Mouse (Mus musculus) adipocyte (in vitro differentiated cells): ENCODE data around the gene Pafah2.
"Not testable (repeated sequence)": the region's sequence is repeated elsewhere in the genome, so short reads cannot be mapped to it uniquely, and the experiment has no call there.

Experiments
- DNase-seq: peaks from one replicate; pipeline ENCODE4 v3.0.0-alpha.2; 2016; ENCODE audit warnings: low spot score

Pafah2 gene

GRCm38 (mm10) chr4:134373295-134373694 is 22.8 kb upstream of the Pafah2 start:
- DNase-seq = no peak

- DNase-seq = no peak
These were observed 21.8 kb upstream of the Pafah2 start for GRCm38 (mm10) chr4:134374306-134374705.

GRCm38 (mm10) chr4:134378089-134378615 is 18.0 kb upstream of the Pafah2 start:
- no peak for DNase-seq

DNA sequence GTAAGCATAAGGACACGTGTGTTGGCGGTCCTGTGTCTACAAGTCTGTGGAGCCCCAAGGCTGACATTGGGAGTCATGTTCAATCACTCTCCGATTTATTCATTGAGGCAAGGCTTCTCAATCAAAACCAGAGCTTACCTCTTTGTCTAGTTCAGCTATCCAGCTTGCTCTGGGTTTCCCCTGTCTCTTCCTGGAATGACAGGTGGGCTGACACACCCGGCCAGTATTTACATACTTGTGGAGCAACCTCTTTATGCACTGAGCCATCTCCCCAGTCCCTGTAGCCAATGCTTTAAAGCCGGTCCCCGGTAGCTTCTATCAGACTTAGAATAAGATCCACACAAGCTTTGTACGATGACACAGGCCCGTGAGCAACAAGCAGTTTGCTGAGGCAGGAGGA is 16.6 kb upstream of the Pafah2 start:
- no peak for DNase-seq

- DNase-seq = not testable (repeated sequence)
These were observed 12.4 kb upstream of the Pafah2 start, which contains the start of gene Extl1 for GRCm38 (mm10) chr4:134383750-134384149. Extl1 (minus strand) TSS chr4:134383850.

DNA sequence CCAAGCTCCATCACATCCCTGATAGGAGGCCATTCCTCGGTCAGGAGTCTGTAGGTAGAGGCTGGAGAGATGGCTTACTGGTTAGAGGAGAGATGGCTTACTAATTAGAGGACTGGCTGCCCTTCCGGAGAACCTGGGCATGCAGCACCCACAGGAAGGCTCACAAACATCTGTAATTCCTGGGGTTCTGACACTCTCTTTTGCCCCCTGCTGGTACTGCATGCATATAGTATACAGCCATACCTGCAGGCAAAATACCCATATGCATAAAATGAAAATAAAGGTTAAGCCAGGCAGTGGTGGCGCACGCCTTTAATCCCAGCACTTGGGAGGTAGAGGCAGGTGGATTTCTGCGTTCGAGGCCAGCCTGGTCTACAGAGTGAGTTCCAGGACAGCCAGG is 8.9 kb upstream of the Pafah2 start:
- no peak for DNase-seq

- peak; percentile 45 for DNase-seq
These were observed 7.7 kb upstream of the Pafah2 start for GRCm38 (mm10) chr4:134388397-134388796.

DNA sequence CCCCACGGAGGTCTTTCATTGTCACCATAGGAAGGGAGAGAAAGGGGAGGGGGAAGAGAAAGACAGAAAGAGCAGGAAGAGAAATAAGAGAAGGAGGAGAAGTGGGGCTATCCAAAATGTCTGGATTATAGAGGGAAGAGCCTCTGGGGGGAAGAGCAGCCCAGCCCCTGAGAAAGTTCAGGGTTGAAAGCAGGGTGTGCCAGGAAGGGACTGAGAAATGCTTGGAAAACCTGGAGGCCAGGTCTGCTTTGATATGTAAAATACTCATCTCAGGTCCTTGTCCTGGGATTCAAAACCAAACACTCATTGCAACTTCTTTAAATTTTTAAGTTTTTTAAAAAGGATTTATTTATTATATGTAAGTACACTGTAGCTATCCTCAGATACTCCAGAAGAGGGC is 4.5 kb upstream of the Pafah2 start:
- no peak for DNase-seq

GRCm38 (mm10) chr4:134392595-134392994 is 3.5 kb upstream of the Pafah2 start:
- DNase-seq = no peak

DNA sequence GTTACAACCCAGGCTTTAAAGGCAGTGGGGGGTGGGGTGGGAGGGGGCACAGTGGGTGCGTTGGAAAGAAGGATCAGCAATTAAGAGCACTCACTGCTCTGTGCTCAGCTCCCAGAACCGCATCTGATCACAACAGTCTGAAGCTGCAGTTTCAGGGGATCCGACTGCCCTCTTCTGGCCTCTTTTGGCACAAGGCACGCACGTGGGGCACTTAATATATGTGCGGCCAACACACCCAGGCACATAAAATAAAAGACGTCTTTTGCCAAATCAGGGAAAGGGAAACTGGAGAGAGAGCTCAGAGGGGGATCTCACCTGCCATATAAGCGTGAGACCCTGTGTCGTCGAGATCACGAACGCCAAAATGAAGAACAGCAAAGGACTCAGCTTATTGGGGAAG is 3.1 kb upstream of the Pafah2 start:
- DNase-seq = no peak

GRCm38 (mm10) chr4:134395142-134395541 is 978 bp upstream of the Pafah2 start:
- DNase-seq = no peak

GRCm38 (mm10) chr4:134397121-134397520 is 1.0 kb downstream of the Pafah2 start:
- DNase-seq = peak; percentile 55

- DNase-seq = no peak
These were observed 1.6 kb downstream of the Pafah2 start for GRCm38 (mm10) chr4:134397732-134398131.

GRCm38 (mm10) chr4:134400206-134400605 is 4.1 kb downstream of the Pafah2 start:
- no peak for DNase-seq

- DNase-seq = no peak
These were observed 5.1 kb downstream of the Pafah2 start for GRCm38 (mm10) chr4:134401181-134401661.

DNA sequence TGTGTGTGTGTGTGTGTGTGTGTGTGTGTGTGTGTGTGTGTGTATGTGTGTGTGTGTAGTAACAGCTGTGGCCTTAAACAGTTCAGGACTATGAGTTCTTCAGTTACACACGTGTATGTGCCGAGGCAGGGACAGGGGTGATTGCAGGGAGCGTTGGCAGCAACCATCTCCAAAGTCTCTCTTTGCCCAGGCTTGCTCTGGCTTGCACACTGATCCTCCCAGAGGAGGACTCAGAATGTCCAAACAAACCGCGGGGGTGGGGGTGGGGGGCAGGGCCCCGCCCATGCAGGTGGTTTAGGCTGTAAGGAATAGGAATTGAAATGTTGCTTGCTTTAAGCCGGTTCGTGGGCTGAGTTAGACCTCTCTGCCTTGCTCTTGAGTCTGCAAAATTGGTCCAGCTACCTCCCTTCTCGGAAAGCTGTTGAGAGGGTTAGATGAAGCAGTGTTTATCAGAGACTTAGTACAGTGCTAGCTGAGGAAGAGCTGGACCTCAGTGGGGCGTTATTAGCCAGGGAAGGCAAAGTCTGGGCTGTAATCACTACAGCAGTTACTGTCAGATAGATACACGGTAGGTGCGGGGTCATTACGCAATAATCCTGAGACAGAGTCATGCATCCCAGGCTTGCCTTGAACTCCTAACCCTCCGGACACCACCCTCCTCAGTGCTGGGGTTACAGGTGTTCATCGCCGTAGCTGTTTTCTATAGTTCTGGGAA is 5.9 kb downstream of the Pafah2 start:
- no peak for DNase-seq

DNA sequence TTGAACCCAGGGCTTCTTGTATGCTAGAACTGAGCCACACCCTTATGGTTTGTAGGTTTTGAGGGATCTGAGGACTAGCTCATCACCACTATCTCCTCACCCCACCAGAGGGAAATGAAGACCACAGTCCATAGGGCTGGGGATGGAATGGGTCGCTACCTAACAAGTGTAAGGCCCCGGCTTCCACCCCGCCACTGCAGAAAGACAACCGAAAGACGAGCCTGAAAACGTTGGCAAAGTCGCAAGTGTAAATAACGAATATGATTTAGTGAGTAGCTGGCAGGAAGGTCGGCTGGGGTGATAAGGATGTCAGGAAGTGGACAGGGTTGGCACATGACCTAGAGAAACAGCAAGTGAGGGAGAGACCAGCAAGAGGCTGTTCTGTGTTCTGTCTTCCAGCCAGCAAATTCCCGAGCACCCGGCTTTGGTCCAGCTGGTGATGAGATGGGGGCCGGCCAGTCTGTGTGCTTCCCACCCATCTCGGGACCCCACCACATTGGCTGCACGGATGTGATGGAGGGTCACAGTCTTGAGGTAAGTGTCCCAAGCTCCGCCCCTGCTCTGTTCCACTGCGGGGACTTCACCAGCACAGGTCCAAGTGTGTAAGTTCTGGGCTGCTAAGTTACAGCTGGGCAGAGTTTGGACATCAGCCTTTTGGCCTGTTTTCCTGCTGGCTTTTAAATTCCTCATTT is 6.6 kb downstream of the Pafah2 start:
- DNase-seq = peak; percentile 31

- no peak for DNase-seq
These were observed 7.6 kb downstream of the Pafah2 start for GRCm38 (mm10) chr4:134403721-134404120.

- no peak for DNase-seq
These were observed 13.2 kb downstream of the Pafah2 start for GRCm38 (mm10) chr4:134409286-134409685.

DNA sequence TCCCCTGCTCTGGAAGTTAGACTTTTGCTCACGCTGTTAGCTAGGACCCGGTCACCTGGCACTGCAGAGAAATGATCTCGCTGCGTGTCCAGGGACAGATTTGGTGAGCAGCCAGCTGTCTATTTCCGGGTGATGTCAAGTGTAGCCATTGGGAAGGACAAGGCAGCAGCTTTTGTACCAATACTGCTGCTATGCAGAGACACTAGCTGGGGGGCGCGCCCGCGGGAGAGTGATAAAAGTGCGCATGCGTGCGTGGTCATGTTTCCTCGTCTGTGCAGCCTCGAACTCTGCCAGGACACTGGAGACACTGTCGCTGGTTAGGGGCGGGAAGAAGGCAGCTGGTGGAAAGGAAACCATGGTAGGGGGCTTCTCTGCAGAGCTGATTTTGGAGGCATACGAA is 20.1 kb downstream of the Pafah2 start:
- no peak for DNase-seq

DNA sequence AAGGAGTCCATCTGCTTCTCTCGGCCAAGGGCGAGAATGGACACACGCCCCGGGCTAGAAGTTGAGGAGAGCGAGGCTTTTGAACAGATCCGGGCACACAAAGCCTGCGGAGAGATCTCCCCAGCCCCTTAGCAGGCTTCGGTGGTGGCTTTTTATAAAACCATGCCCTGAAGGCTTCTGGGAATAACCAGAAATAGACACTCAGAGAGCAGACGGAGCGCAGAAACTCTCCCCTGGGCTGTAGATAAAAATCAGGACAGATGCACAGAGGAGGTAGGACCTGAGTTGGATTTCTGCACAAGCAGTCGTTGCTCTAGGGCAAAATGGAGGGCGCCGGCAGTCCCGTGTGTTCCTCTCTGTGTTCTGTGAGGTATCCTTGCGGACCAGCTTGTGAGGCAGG is 20.5 kb downstream of the Pafah2 start:
- DNase-seq = no peak

DNA sequence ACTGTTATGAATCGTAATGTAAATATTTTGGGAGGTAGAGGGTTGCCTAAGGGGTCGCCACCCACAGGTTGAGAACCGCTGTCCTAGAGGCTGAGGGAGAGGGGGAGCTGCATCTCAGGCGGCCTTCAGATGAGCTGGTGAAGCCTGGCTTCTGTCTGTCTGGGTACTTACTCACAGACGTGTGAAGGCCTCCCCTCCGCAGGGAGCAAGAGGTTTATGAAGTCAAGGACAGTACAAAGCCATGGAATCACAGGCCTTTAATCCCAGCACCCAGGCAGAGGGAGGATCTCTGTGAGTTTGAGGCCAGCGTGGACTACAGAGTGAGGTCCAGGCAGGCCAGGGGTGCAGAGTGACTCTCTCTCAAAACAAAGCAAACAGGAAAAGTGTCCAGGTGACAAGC is 21.0 kb downstream of the Pafah2 start:
- DNase-seq = no peak

DNA sequence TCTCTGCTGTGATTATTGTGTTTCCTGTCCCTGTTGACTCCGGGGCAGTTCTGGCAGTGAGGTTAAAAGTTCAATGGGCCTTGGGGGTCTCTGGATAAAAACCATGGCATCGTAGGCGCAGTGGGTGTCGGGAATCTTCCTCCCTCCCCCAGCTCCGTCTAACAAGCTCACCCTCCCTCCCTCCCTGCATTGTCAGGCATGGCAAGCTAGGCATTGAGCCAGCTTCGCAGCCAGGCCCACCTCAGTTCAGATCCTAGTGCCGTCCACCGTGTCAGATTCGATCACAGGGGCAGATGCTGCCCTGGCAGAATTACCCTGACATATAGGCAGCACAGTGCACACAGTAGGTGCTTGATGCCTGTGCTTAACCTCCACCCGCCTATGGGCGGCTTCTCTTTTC is 25.9 kb downstream of the Pafah2 start:
- no peak for DNase-seq
